Mouse (Mus musculus): ENCODE measurements at regions not wholly inside any gene's neighbourhood (a gene's known extent, or its start where the extent isn't known, plus 50 kb on each side); places are given as distances from the start of the nearest gene placed in this dataset.

- intact Hi-C loops (cut with DNase I) = no loop called here
- DNase-seq = no peak
These were observed 111.0 kb downstream of the Slc38a4 start for GRCm38 (mm10) chr15:96944741-96945140.

GRCm38 (mm10) chr15:96942651-96943050 lies 113.1 kb downstream of the Slc38a4 start:
- intact Hi-C loops (cut with DNase I) = no loop called here
- no peak for DNase-seq

- intact Hi-C loops (cut with DNase I) = loop anchor here (5.0 kb wide), 2 partner anchors 241 to 386 kb away; partner anchors contain the start of gene Slc38a2
- no peak for DNase-seq
These were observed 117.3 kb downstream of the Slc38a4 start for GRCm38 (mm10) chr15:96938406-96938805.

GRCm38 (mm10) chr15:96937623-96938022 lies 118.1 kb downstream of the Slc38a4 start:
- no peak for DNase-seq
- intact Hi-C loops (cut with DNase I) = loop anchor here (5.0 kb wide), 2 partner anchors 240 to 385 kb away; partner anchors contain the start of gene Slc38a2

GRCm38 (mm10) chr15:96936705-96937346 lies 118.9 kb downstream of the Slc38a4 start:
- intact Hi-C loops (cut with DNase I) = loop anchor here (5.0 kb wide), 2 partner anchors 240 to 385 kb away; partner anchors contain the start of gene Slc38a2
- peak; percentile 83 to 86 for DNase-seq

- DNase-seq = no peak
- intact Hi-C loops (cut with DNase I) = loop anchor here (5.0 kb wide), 2 partner anchors 239 to 384 kb away; partner anchors contain the start of gene Slc38a2
These were observed 119.5 kb downstream of the Slc38a4 start for GRCm38 (mm10) chr15:96936216-96936615.

- no peak for DNase-seq
- intact Hi-C loops (cut with DNase I) = loop anchor here (5.0 kb wide), 1 partner anchor 141 kb away; no protein-coding TSS in a partner anchor
These were observed 122.3 kb downstream of the Slc38a4 start for GRCm38 (mm10) chr15:96933451-96933850.

- no peak for DNase-seq
- intact Hi-C loops (cut with DNase I) = loop anchor here (5.0 kb wide), 1 partner anchor 138 kb away; no protein-coding TSS in a partner anchor
These were observed 125.2 kb downstream of the Slc38a4 start for GRCm38 (mm10) chr15:96930531-96930930.

- DNase-seq = no peak
- intact Hi-C loops (cut with DNase I) = loop anchor here (5.0 kb wide), 1 partner anchor 137 kb away; no protein-coding TSS in a partner anchor
These were observed 126.0 kb downstream of the Slc38a4 start for GRCm38 (mm10) chr15:96929788-96930187.

- intact Hi-C loops (cut with DNase I) = no loop called here
- DNase-seq = no peak
These were observed 127.1 kb downstream of the Slc38a4 start for GRCm38 (mm10) chr15:96928692-96929091.

- no peak for DNase-seq
- intact Hi-C loops (cut with DNase I) = no loop called here
These were observed 128.1 kb downstream of the Slc38a4 start for GRCm38 (mm10) chr15:96927674-96928073.

- intact Hi-C loops (cut with DNase I) = no loop called here
- no peak for DNase-seq
These were observed 129.1 kb downstream of the Slc38a4 start for GRCm38 (mm10) chr15:96926660-96927059.

GRCm38 (mm10) chr15:96916586-96916985 lies 139.2 kb downstream of the Slc38a4 start:
- intact Hi-C loops (cut with DNase I) = no loop called here
- no peak for DNase-seq

- DNase-seq = no peak
- intact Hi-C loops (cut with DNase I) = no loop called here
These were observed 140.2 kb downstream of the Slc38a4 start for GRCm38 (mm10) chr15:96915544-96915943.

GRCm38 (mm10) chr15:96914988-96915387 lies 140.8 kb downstream of the Slc38a4 start:
- no peak for DNase-seq
- intact Hi-C loops (cut with DNase I) = no loop called here

- intact Hi-C loops (cut with DNase I) = no loop called here
- no peak for DNase-seq
These were observed 150.2 kb downstream of the Slc38a4 start for GRCm38 (mm10) chr15:96905520-96905919.

- no peak for DNase-seq
- intact Hi-C loops (cut with DNase I) = no loop called here
These were observed 152.3 kb downstream of the Slc38a4 start for GRCm38 (mm10) chr15:96903461-96903860.

- intact Hi-C loops (cut with DNase I) = no loop called here
- no peak for DNase-seq
These were observed 153.0 kb downstream of the Slc38a4 start for GRCm38 (mm10) chr15:96902781-96903180.

- intact Hi-C loops (cut with DNase I) = no loop called here
- no peak for DNase-seq
These were observed 154.1 kb downstream of the Slc38a4 start for GRCm38 (mm10) chr15:96901616-96902015.

- intact Hi-C loops (cut with DNase I) = no loop called here
These were observed 157.5 kb downstream of the Slc38a4 start for GRCm38 (mm10) chr15:96898285-96898684.

GRCm38 (mm10) chr15:96884901-96885300 lies 170.9 kb downstream of the Slc38a4 start:
- no peak for DNase-seq
- intact Hi-C loops (cut with DNase I) = no loop called here

More at GRCm38 (mm10) chr15:96898285-96898684, 157.5 kb downstream of the Slc38a4 start:
- no peak for DNase-seq

- no peak for DNase-seq
- intact Hi-C loops (cut with DNase I) = no loop called here
These were observed 172.0 kb downstream of the Slc38a4 start for GRCm38 (mm10) chr15:96883754-96884153.
